Mouse (Mus musculus): ENCODE data around the gene Rbm47. TPM values are rescaled to one million over a fixed set of nuclear protein-coding genes. Genes with fewer than 3 reads are reported as not detected.
"Not testable (repeated sequence)": the region's sequence is repeated elsewhere in the genome, so short reads cannot be mapped to it uniquely, and the experiment has no call there.

Gene Rbm47
- polyA plus RNA-seq, 1 experiment: 37.2 TPM

GRCm38 (mm10) chr5:66193218-66193846 is 20.4 kb upstream of the Rbm47 start:
- Histone ChIP-seq H3K4me1 (ENCODE audit: control insufficient read depth, insufficient read depth, low read length) (no peaks in the 10 kb centered on the region), H3K4me3 (replicated peaks; ENCODE audit: extremely low read depth, low read depth, low read length) (no peak overlapping the region)
- WGBS: 88% methylated on average over 11 of the region's 11 CpGs
- TF ChIP-seq CTCF (IDR thresholded peaks at IDR 0.05; ENCODE audit: insufficient read depth, low read length) (no peak), POLR2A (IDR thresholded peaks at IDR 0.05; ENCODE audit: borderline replicate concordance, extremely low read depth, low read depth, low read length) (no peak)
- DNase-seq: no peak

GRCm38 (mm10) chr5:66191185-66191503 is 18.2 kb upstream of the Rbm47 start:
- 75% methylated on average over 7 of the region's 7 CpGs for WGBS
- H3K4me1 ChIP-seq (ENCODE audit: control insufficient read depth, insufficient read depth, low read length): no peaks in the 10 kb centered on the region
- no peak for DNase-seq
- H3K4me3 ChIP-seq (replicated peaks; ENCODE audit: extremely low read depth, low read depth, low read length): no peak overlapping the region
- TF ChIP-seq POLR2A (IDR thresholded peaks at IDR 0.05; ENCODE audit: borderline replicate concordance, extremely low read depth, low read depth, low read length) (no peak), CTCF (IDR thresholded peaks at IDR 0.05; ENCODE audit: insufficient read depth, low read length) (no peak)

GRCm38 (mm10) chr5:66190481-66191184 is 17.7 kb upstream of the Rbm47 start:
- 62% methylated on average over 16 of the region's 16 CpGs for WGBS
- Histone ChIP-seq H3K4me3 (replicated peaks; ENCODE audit: extremely low read depth, low read depth, low read length) (no peak overlapping the region), H3K4me1 (ENCODE audit: control insufficient read depth, insufficient read depth, low read length) (no peaks in the 10 kb centered on the region)
- DNase-seq: no peak
- TF ChIP-seq POLR2A (IDR thresholded peaks at IDR 0.05; ENCODE audit: borderline replicate concordance, extremely low read depth, low read depth, low read length) (no peak), CTCF (IDR thresholded peaks at IDR 0.05; ENCODE audit: insufficient read depth, low read length) (no peak)

GRCm38 (mm10) chr5:66188591-66188990 is 15.7 kb upstream of the Rbm47 start:
- H3K4me1 ChIP-seq (ENCODE audit: control insufficient read depth, insufficient read depth, low read length); H3K4me3 ChIP-seq (replicated peaks; ENCODE audit: extremely low read depth, low read depth, low read length); DNase-seq: not testable (repeated sequence)
- 83% methylated on average over 7 of the region's 7 CpGs for WGBS

- TF ChIP-seq POLR2A (IDR thresholded peaks at IDR 0.05; ENCODE audit: borderline replicate concordance, extremely low read depth, low read depth, low read length): no peak
- TF ChIP-seq CTCF (IDR thresholded peaks at IDR 0.05; ENCODE audit: insufficient read depth, low read length): no peak
- H3K4me3 ChIP-seq (replicated peaks; ENCODE audit: extremely low read depth, low read depth, low read length): no peak overlapping the region
- no peaks in the 10 kb centered on the region for H3K4me1 ChIP-seq (ENCODE audit: control insufficient read depth, insufficient read depth, low read length)
- WGBS: 66% methylated on average over 3 of the region's 3 CpGs
- no peak for DNase-seq
Measured at GRCm38 (mm10) chr5:66182156-66182555, 9.2 kb upstream of the Rbm47 start.

GRCm38 (mm10) chr5:66174160-66174837 is 1.4 kb upstream of the Rbm47 start:
- WGBS: 64% methylated on average over 23 of the region's 23 CpGs
- DNase-seq: no peak
- TF ChIP-seq POLR2A (IDR thresholded peaks at IDR 0.05; ENCODE audit: borderline replicate concordance, extremely low read depth, low read depth, low read length) (no peak), CTCF (IDR thresholded peaks at IDR 0.05; ENCODE audit: insufficient read depth, low read length) (no peak)
- Histone ChIP-seq H3K4me1 (ENCODE audit: control insufficient read depth, insufficient read depth, low read length) (no peaks in the 10 kb centered on the region), H3K4me3 (replicated peaks; ENCODE audit: extremely low read depth, low read depth, low read length) (no peak overlapping the region)

GRCm38 (mm10) chr5:66170591-66170990 is 2.3 kb downstream of the Rbm47 start:
- 73% methylated on average over 9 of the region's 9 CpGs for WGBS
- no peak overlapping the region for H3K4me3 ChIP-seq (replicated peaks; ENCODE audit: extremely low read depth, low read depth, low read length)
- no peak for TF ChIP-seq POLR2A (IDR thresholded peaks at IDR 0.05; ENCODE audit: borderline replicate concordance, extremely low read depth, low read depth, low read length)
- no peak for TF ChIP-seq CTCF (IDR thresholded peaks at IDR 0.05; ENCODE audit: insufficient read depth, low read length)
- DNase-seq: no peak
- no peaks in the 10 kb centered on the region for H3K4me1 ChIP-seq (ENCODE audit: control insufficient read depth, insufficient read depth, low read length)

- 76% methylated on average over 2 of the region's 2 CpGs for WGBS
- H3K4me1 ChIP-seq (ENCODE audit: control insufficient read depth, insufficient read depth, low read length): no peaks in the 10 kb centered on the region
Measured at GRCm38 (mm10) chr5:66169099-66169485, 3.8 kb downstream of the Rbm47 start.

GRCm38 (mm10) chr5:66168462-66169098 is 4.3 kb downstream of the Rbm47 start:
- no peak overlapping the region for H3K4me3 ChIP-seq (replicated peaks; ENCODE audit: extremely low read depth, low read depth, low read length)
- 82% methylated on average over 8 of the region's 8 CpGs for whole genome bisulfite sequencing
- DNase-seq: no peak
- no peak for TF ChIP-seq CTCF (IDR thresholded peaks at IDR 0.05; ENCODE audit: insufficient read depth, low read length)
- H3K4me1 ChIP-seq (ENCODE audit: control insufficient read depth, insufficient read depth, low read length): no peaks in the 10 kb centered on the region

More at GRCm38 (mm10) chr5:66169099-66169485, 3.8 kb downstream of the Rbm47 start:
- no peak for DNase-seq
- H3K4me3 ChIP-seq (replicated peaks; ENCODE audit: extremely low read depth, low read depth, low read length): no peak overlapping the region
- TF ChIP-seq POLR2A (IDR thresholded peaks at IDR 0.05; ENCODE audit: borderline replicate concordance, extremely low read depth, low read depth, low read length): no peak
- no peak for TF ChIP-seq CTCF (IDR thresholded peaks at IDR 0.05; ENCODE audit: insufficient read depth, low read length)
